Mouse (Mus musculus): ENCODE data around the gene Mkln1. TPM values are rescaled to one million over a fixed set of nuclear protein-coding genes. Genes with fewer than 3 reads are reported as not detected.

Gene Mkln1
- total and polyA plus RNA-seq, 2 experiments = 67.0 to 120 TPM

GRCm38 (mm10) chr6:31523039-31523438 is 124.5 kb downstream of the Mkln1 start:
- H3K4me3 ChIP-seq (ENCODE audit: insufficient read depth, low read depth, low read length) = no peak overlapping the region
- H3K79me2 ChIP-seq (ENCODE audit: control insufficient read depth, insufficient read depth, low read length) = no peaks in the 10 kb centered on the region
- DNase-seq (ENCODE audit: extremely low read depth, low read depth, low spot score) = no peak
- TF ChIP-seq CTCF (IDR thresholded peaks at IDR 0.05; ENCODE audit: low read depth, low read length) = no peak
- no peak for TF ChIP-seq POLR2A (IDR thresholded peaks at IDR 0.05; ENCODE audit: extremely low read depth, insufficient read depth, low read length)
- H3K9ac ChIP-seq (ENCODE audit: low read depth, low read length) = no peak overlapping the region
- H3K4me1 ChIP-seq (ENCODE audit: control insufficient read depth, insufficient read depth, low read length) = peaks cover 6% of the 10 kb centered on the region; the same call in 1 of the 2 replicates
- no peaks in the 10 kb centered on the region for H3K36me3 ChIP-seq (ENCODE audit: control insufficient read depth, insufficient read depth, low read length)
- 82% methylated on average over 5 of the region's 5 CpGs for WGBS
- H3K27ac ChIP-seq (replicated peaks; ENCODE audit: insufficient read depth, low read depth, low read length) = no peak overlapping the region
- no peaks in the 10 kb centered on the region for H3K27me3 ChIP-seq (ENCODE audit: control insufficient read depth, insufficient read depth, low read length)

- Histone ChIP-seq H3K9ac (ENCODE audit: low read depth, low read length) (no peak overlapping the region), H3K36me3 (ENCODE audit: control insufficient read depth, insufficient read depth, low read length) (no peaks in the 10 kb centered on the region), H3K27me3 (ENCODE audit: control insufficient read depth, insufficient read depth, low read length) (no peaks in the 10 kb centered on the region), H3K4me3 (ENCODE audit: insufficient read depth, low read depth, low read length) (no peak overlapping the region), H3K79me2 (ENCODE audit: control insufficient read depth, insufficient read depth, low read length) (no peaks in the 10 kb centered on the region), H3K4me1 (ENCODE audit: control insufficient read depth, insufficient read depth, low read length) (peaks cover 3% of the 10 kb centered on the region; the same call in 1 of the 2 replicates), H3K27ac (replicated peaks; ENCODE audit: insufficient read depth, low read depth, low read length) (no peak overlapping the region)
- TF ChIP-seq POLR2A (IDR thresholded peaks at IDR 0.05; ENCODE audit: extremely low read depth, insufficient read depth, low read length) (no peak), CTCF (IDR thresholded peaks at IDR 0.05; ENCODE audit: low read depth, low read length) (no peak)
- WGBS = 95% methylated on average over 4 of the region's 4 CpGs
- DNase-seq (ENCODE audit: extremely low read depth, low read depth, low spot score) = no peak
Measured at GRCm38 (mm10) chr6:31523657-31524056, 125.1 kb downstream of the Mkln1 start.

- no peaks in the 10 kb centered on the region for H3K79me2 ChIP-seq (ENCODE audit: control insufficient read depth, insufficient read depth, low read length)
- H3K9ac ChIP-seq (ENCODE audit: low read depth, low read length) = no peak overlapping the region
- no peaks in the 10 kb centered on the region for H3K36me3 ChIP-seq (ENCODE audit: control insufficient read depth, insufficient read depth, low read length)
- H3K27ac ChIP-seq (replicated peaks; ENCODE audit: insufficient read depth, low read depth, low read length) = no peak overlapping the region
- no peak for DNase-seq (ENCODE audit: extremely low read depth, low read depth, low spot score)
- 87% methylated on average over 13 of the region's 13 CpGs for WGBS
- H3K4me1 ChIP-seq (ENCODE audit: control insufficient read depth, insufficient read depth, low read length) = no peaks in the 10 kb centered on the region
- H3K27me3 ChIP-seq (ENCODE audit: control insufficient read depth, insufficient read depth, low read length) = no peaks in the 10 kb centered on the region
- TF ChIP-seq POLR2A (IDR thresholded peaks at IDR 0.05; ENCODE audit: extremely low read depth, insufficient read depth, low read length) = no peak
- TF ChIP-seq CTCF (IDR thresholded peaks at IDR 0.05; ENCODE audit: low read depth, low read length) = no peak
- no peak overlapping the region for H3K4me3 ChIP-seq (ENCODE audit: insufficient read depth, low read depth, low read length)
Measured at GRCm38 (mm10) chr6:31524121-31524520, 125.6 kb downstream of the Mkln1 start.

- Histone ChIP-seq H3K36me3 (ENCODE audit: control insufficient read depth, insufficient read depth, low read length) (no peaks in the 10 kb centered on the region), H3K4me1 (ENCODE audit: control insufficient read depth, insufficient read depth, low read length) (no peaks in the 10 kb centered on the region), H3K79me2 (ENCODE audit: control insufficient read depth, insufficient read depth, low read length) (no peaks in the 10 kb centered on the region), H3K27ac (replicated peaks; ENCODE audit: insufficient read depth, low read depth, low read length) (no peak overlapping the region), H3K9ac (ENCODE audit: low read depth, low read length) (no peak overlapping the region), H3K27me3 (ENCODE audit: control insufficient read depth, insufficient read depth, low read length) (no peaks in the 10 kb centered on the region), H3K4me3 (ENCODE audit: insufficient read depth, low read depth, low read length) (no peak overlapping the region)
- no peak for DNase-seq (ENCODE audit: extremely low read depth, low read depth, low spot score)
- WGBS = 82% methylated on average over 8 of the region's 8 CpGs
- TF ChIP-seq CTCF (IDR thresholded peaks at IDR 0.05; ENCODE audit: low read depth, low read length) = no peak
- TF ChIP-seq POLR2A (IDR thresholded peaks at IDR 0.05; ENCODE audit: extremely low read depth, insufficient read depth, low read length) = no peak
Measured at GRCm38 (mm10) chr6:31524647-31525046, 126.1 kb downstream of the Mkln1 start.

GRCm38 (mm10) chr6:31525231-31525900 is 126.8 kb downstream of the Mkln1 start:
- peak; percentile 91 for TF ChIP-seq CTCF (IDR thresholded peaks at IDR 0.05; ENCODE audit: low read depth, low read length)
- TF ChIP-seq POLR2A (IDR thresholded peaks at IDR 0.05; ENCODE audit: extremely low read depth, insufficient read depth, low read length) = no peak

GRCm38 (mm10) chr6:31526929-31527328 is 128.4 kb downstream of the Mkln1 start:
- no peaks in the 10 kb centered on the region for H3K79me2 ChIP-seq (ENCODE audit: control insufficient read depth, insufficient read depth, low read length)
- no peak overlapping the region for H3K4me3 ChIP-seq (ENCODE audit: insufficient read depth, low read depth, low read length)
- no peak for TF ChIP-seq POLR2A (IDR thresholded peaks at IDR 0.05; ENCODE audit: extremely low read depth, insufficient read depth, low read length)
- no peak for TF ChIP-seq CTCF (IDR thresholded peaks at IDR 0.05; ENCODE audit: low read depth, low read length)
- H3K36me3 ChIP-seq (ENCODE audit: control insufficient read depth, insufficient read depth, low read length) = no peaks in the 10 kb centered on the region
- 59% methylated on average over 5 of the region's 5 CpGs for WGBS
- H3K27ac ChIP-seq (replicated peaks; ENCODE audit: insufficient read depth, low read depth, low read length) = no peak overlapping the region
- H3K9ac ChIP-seq (ENCODE audit: low read depth, low read length) = no peak overlapping the region
- no peaks in the 10 kb centered on the region for H3K4me1 ChIP-seq (ENCODE audit: control insufficient read depth, insufficient read depth, low read length)
- no peak for DNase-seq (ENCODE audit: extremely low read depth, low read depth, low spot score)
- no peaks in the 10 kb centered on the region for H3K27me3 ChIP-seq (ENCODE audit: control insufficient read depth, insufficient read depth, low read length)

More at GRCm38 (mm10) chr6:31525231-31525900, 126.8 kb downstream of the Mkln1 start:
- Histone ChIP-seq H3K79me2 (ENCODE audit: control insufficient read depth, insufficient read depth, low read length) (no peaks in the 10 kb centered on the region), H3K27me3 (ENCODE audit: control insufficient read depth, insufficient read depth, low read length) (no peaks in the 10 kb centered on the region), H3K9ac (ENCODE audit: low read depth, low read length) (no peak overlapping the region), H3K36me3 (ENCODE audit: control insufficient read depth, insufficient read depth, low read length) (no peaks in the 10 kb centered on the region), H3K4me3 (ENCODE audit: insufficient read depth, low read depth, low read length) (no peak overlapping the region), H3K27ac (replicated peaks; ENCODE audit: insufficient read depth, low read depth, low read length) (no peak overlapping the region), H3K4me1 (ENCODE audit: control insufficient read depth, insufficient read depth, low read length) (no peaks in the 10 kb centered on the region)
- 62% methylated on average over 6 of the region's 6 CpGs for WGBS
- DNase-seq (ENCODE audit: extremely low read depth, low read depth, low spot score) = peak; percentile 26

All from liver, adult 2 months (tissue).